Mouse (Mus musculus): Measurements from ENCODE around the gene Ppp4c. TPM values are rescaled to one million over a fixed set of nuclear protein-coding genes. Genes with fewer than 3 reads are reported as not detected.

Gene Ppp4c
- polyA plus RNA-seq, 1 experiment: 111 TPM

GRCm38 (mm10) chr7:126746066-126746465 is 46.2 kb downstream of the Ppp4c start:
- H3K27ac ChIP-seq (ENCODE audit: insufficient read depth, low read length): no peak overlapping the region
- no peaks in the 10 kb centered on the region for H3K27me3 ChIP-seq (ENCODE audit: control insufficient read depth, insufficient read depth, low read length, poor library complexity, severe bottlenecking)
- H3K4me1 ChIP-seq (ENCODE audit: control insufficient read depth, insufficient read depth, low read length): no peaks in the 10 kb centered on the region
- H3K36me3 ChIP-seq (ENCODE audit: control insufficient read depth, insufficient read depth, low read length, poor library complexity, severe bottlenecking): no peaks in the 10 kb centered on the region
- no peak overlapping the region for H3K9ac ChIP-seq (ENCODE audit: low read depth, poor library complexity, severe bottlenecking)
- no peaks in the 10 kb centered on the region for H3K9me3 ChIP-seq (replicated peaks; ENCODE audit: control insufficient read depth, insufficient read depth, low read length, poor library complexity, severe bottlenecking)
- TF ChIP-seq CTCF (IDR thresholded peaks at IDR 0.05; ENCODE audit: low read depth, low read length) (no peak), POLR2A (IDR thresholded peaks at IDR 0.05; ENCODE audit: insufficient read depth, low read length) (no peak)
- H3K4me3 ChIP-seq (ENCODE audit: low read depth, low read length): no peak overlapping the region

- H3K36me3 ChIP-seq (ENCODE audit: control insufficient read depth, insufficient read depth, low read length, poor library complexity, severe bottlenecking): no peaks in the 10 kb centered on the region
- no peaks in the 10 kb centered on the region for H3K9me3 ChIP-seq (replicated peaks; ENCODE audit: control insufficient read depth, insufficient read depth, low read length, poor library complexity, severe bottlenecking)
- no peaks in the 10 kb centered on the region for H3K27me3 ChIP-seq (ENCODE audit: control insufficient read depth, insufficient read depth, low read length, poor library complexity, severe bottlenecking)
- no peak overlapping the region for H3K9ac ChIP-seq (ENCODE audit: low read depth, poor library complexity, severe bottlenecking)
- TF ChIP-seq CTCF (IDR thresholded peaks at IDR 0.05; ENCODE audit: low read depth, low read length) (no peak), EP300 (IDR thresholded peaks at IDR 0.05; ENCODE audit: insufficient read depth, low read depth, low read length) (no peak), POLR2A (IDR thresholded peaks at IDR 0.05; ENCODE audit: insufficient read depth, low read length) (no peak)
- no peaks in the 10 kb centered on the region for H3K4me1 ChIP-seq (ENCODE audit: control insufficient read depth, insufficient read depth, low read length)
- no peak overlapping the region for H3K4me3 ChIP-seq (ENCODE audit: low read depth, low read length)
- H3K27ac ChIP-seq (ENCODE audit: insufficient read depth, low read length): no peak overlapping the region
Measured at GRCm38 (mm10) chr7:126741964-126742482, 50.3 kb downstream of the Ppp4c start.

- no peak overlapping the region for H3K4me3 ChIP-seq (ENCODE audit: low read depth, low read length)
- no peak overlapping the region for H3K27ac ChIP-seq (ENCODE audit: insufficient read depth, low read length)
- H3K27me3 ChIP-seq (ENCODE audit: control insufficient read depth, insufficient read depth, low read length, poor library complexity, severe bottlenecking): no peaks in the 10 kb centered on the region
- no peaks in the 10 kb centered on the region for H3K36me3 ChIP-seq (ENCODE audit: control insufficient read depth, insufficient read depth, low read length, poor library complexity, severe bottlenecking)
- TF ChIP-seq EP300 (IDR thresholded peaks at IDR 0.05; ENCODE audit: insufficient read depth, low read depth, low read length) (no peak), CTCF (IDR thresholded peaks at IDR 0.05; ENCODE audit: low read depth, low read length) (no peak), POLR2A (IDR thresholded peaks at IDR 0.05; ENCODE audit: insufficient read depth, low read length) (no peak)
- no peaks in the 10 kb centered on the region for H3K4me1 ChIP-seq (ENCODE audit: control insufficient read depth, insufficient read depth, low read length)
- H3K9ac ChIP-seq (ENCODE audit: low read depth, poor library complexity, severe bottlenecking): no peak overlapping the region
- H3K9me3 ChIP-seq (replicated peaks; ENCODE audit: control insufficient read depth, insufficient read depth, low read length, poor library complexity, severe bottlenecking): no peaks in the 10 kb centered on the region
Measured at GRCm38 (mm10) chr7:126741452-126741851, 50.8 kb downstream of the Ppp4c start.

- Histone ChIP-seq H3K4me3 (ENCODE audit: low read depth, low read length) (no peak overlapping the region), H3K27ac (ENCODE audit: insufficient read depth, low read length) (no peak overlapping the region), H3K9ac (ENCODE audit: low read depth, poor library complexity, severe bottlenecking) (no peak overlapping the region), H3K27me3 (ENCODE audit: control insufficient read depth, insufficient read depth, low read length, poor library complexity, severe bottlenecking) (no peaks in the 10 kb centered on the region), H3K36me3 (ENCODE audit: control insufficient read depth, insufficient read depth, low read length, poor library complexity, severe bottlenecking) (no peaks in the 10 kb centered on the region), H3K4me1 (ENCODE audit: control insufficient read depth, insufficient read depth, low read length) (no peaks in the 10 kb centered on the region), H3K9me3 (replicated peaks; ENCODE audit: control insufficient read depth, insufficient read depth, low read length, poor library complexity, severe bottlenecking) (no peaks in the 10 kb centered on the region)
- TF ChIP-seq POLR2A (IDR thresholded peaks at IDR 0.05; ENCODE audit: insufficient read depth, low read length) (no peak), EP300 (IDR thresholded peaks at IDR 0.05; ENCODE audit: insufficient read depth, low read depth, low read length) (no peak), CTCF (IDR thresholded peaks at IDR 0.05; ENCODE audit: low read depth, low read length) (no peak)
Measured at GRCm38 (mm10) chr7:126740977-126741376, 51.3 kb downstream of the Ppp4c start.

GRCm38 (mm10) chr7:126740132-126740735 is 52.1 kb downstream of the Ppp4c start:
- H3K4me1 ChIP-seq (ENCODE audit: control insufficient read depth, insufficient read depth, low read length): no peaks in the 10 kb centered on the region
- H3K9ac ChIP-seq (ENCODE audit: low read depth, poor library complexity, severe bottlenecking): no peak overlapping the region
- no peak for TF ChIP-seq POLR2A (IDR thresholded peaks at IDR 0.05; ENCODE audit: insufficient read depth, low read length)
- no peak for TF ChIP-seq EP300 (IDR thresholded peaks at IDR 0.05; ENCODE audit: insufficient read depth, low read depth, low read length)
- TF ChIP-seq CTCF (IDR thresholded peaks at IDR 0.05; ENCODE audit: low read depth, low read length): no peak
- no peaks in the 10 kb centered on the region for H3K27me3 ChIP-seq (ENCODE audit: control insufficient read depth, insufficient read depth, low read length, poor library complexity, severe bottlenecking)
- H3K36me3 ChIP-seq (ENCODE audit: control insufficient read depth, insufficient read depth, low read length, poor library complexity, severe bottlenecking): no peaks in the 10 kb centered on the region
- H3K27ac ChIP-seq (ENCODE audit: insufficient read depth, low read length): no peak overlapping the region
- no peak overlapping the region for H3K4me3 ChIP-seq (ENCODE audit: low read depth, low read length)
- no peaks in the 10 kb centered on the region for H3K9me3 ChIP-seq (replicated peaks; ENCODE audit: control insufficient read depth, insufficient read depth, low read length, poor library complexity, severe bottlenecking)

- no peaks in the 10 kb centered on the region for H3K36me3 ChIP-seq (ENCODE audit: control insufficient read depth, insufficient read depth, low read length, poor library complexity, severe bottlenecking)
Measured at GRCm38 (mm10) chr7:126739551-126739950, 52.7 kb downstream of the Ppp4c start.

More at GRCm38 (mm10) chr7:126739551-126739950, 52.7 kb downstream of the Ppp4c start:
- no peaks in the 10 kb centered on the region for H3K27me3 ChIP-seq (ENCODE audit: control insufficient read depth, insufficient read depth, low read length, poor library complexity, severe bottlenecking)
- H3K9me3 ChIP-seq (replicated peaks; ENCODE audit: control insufficient read depth, insufficient read depth, low read length, poor library complexity, severe bottlenecking): no peaks in the 10 kb centered on the region
- H3K27ac ChIP-seq (ENCODE audit: insufficient read depth, low read length): no peak overlapping the region
- no peak overlapping the region for H3K9ac ChIP-seq (ENCODE audit: low read depth, poor library complexity, severe bottlenecking)
- H3K4me3 ChIP-seq (ENCODE audit: low read depth, low read length): no peak overlapping the region
- TF ChIP-seq POLR2A (IDR thresholded peaks at IDR 0.05; ENCODE audit: insufficient read depth, low read length) (no peak), EP300 (IDR thresholded peaks at IDR 0.05; ENCODE audit: insufficient read depth, low read depth, low read length) (no peak), CTCF (IDR thresholded peaks at IDR 0.05; ENCODE audit: low read depth, low read length) (no peak)
- no peaks in the 10 kb centered on the region for H3K4me1 ChIP-seq (ENCODE audit: control insufficient read depth, insufficient read depth, low read length)

Data from ES-Bruce4 (cell line).